Mouse (Mus musculus): ENCODE results near the gene Col5a1. TPM values are rescaled to one million over a fixed set of nuclear protein-coding genes. Genes with fewer than 3 reads are reported as not detected.

The Col5a1 gene
- polyA plus RNA-seq, 1 experiment = 37.9 TPM

GRCm38 (mm10) chr2:28065081-28065651, 178.9 kb downstream of the Col5a1 start:
- TF ChIP-seq CTCF (IDR thresholded peaks at IDR 0.05; ENCODE audit: control insufficient read depth, insufficient read depth, insufficient read length) = no peak
- no peak for TF ChIP-seq MAX (IDR thresholded peaks at IDR 0.05)
- TF ChIP-seq MYOG (IDR thresholded peaks at IDR 0.05; ENCODE audit: control insufficient read depth, extremely low read depth, insufficient read length) = no peak
- no peak for TF ChIP-seq MYOD1 (IDR thresholded peaks at IDR 0.05; ENCODE audit: control insufficient read depth, insufficient read length, low read depth)
- no peak for TF ChIP-seq CEBPB (IDR thresholded peaks at IDR 0.05; ENCODE audit: low read depth)
- Histone ChIP-seq H3K4me3 (ENCODE audit: insufficient read depth, poor library complexity, severe bottlenecking) (no peak overlapping the region), H3K27me3 (ENCODE audit: control insufficient read depth, insufficient read depth, insufficient read length) (peaks cover 46% of the 10 kb centered on the region)

GRCm38 (mm10) chr2:28066686-28067085, 180.5 kb downstream of the Col5a1 start:
- H3K4me3 ChIP-seq (ENCODE audit: insufficient read depth, poor library complexity, severe bottlenecking) = no peak overlapping the region
- H3K27me3 ChIP-seq (ENCODE audit: control insufficient read depth, insufficient read depth, insufficient read length) = peaks cover 43% of the 10 kb centered on the region

More at GRCm38 (mm10) chr2:28065081-28065651, 178.9 kb downstream of the Col5a1 start:
- no peak overlapping the region for H3ac ChIP-seq (ENCODE audit: control insufficient read depth, insufficient read length, low read depth)
- no peaks in the 10 kb centered on the region for H3K36me3 ChIP-seq (ENCODE audit: control insufficient read depth, insufficient read depth)
- H3K79me3 ChIP-seq (ENCODE audit: low read depth) = no peaks in the 10 kb centered on the region
- no peaks in the 10 kb centered on the region for H3K79me2 ChIP-seq (ENCODE audit: control insufficient read depth, insufficient read depth)

GRCm38 (mm10) chr2:28067175-28067574, 180.9 kb downstream of the Col5a1 start:
- no peak for TF ChIP-seq FOSL1 (IDR thresholded peaks at IDR 0.05; ENCODE audit: insufficient read depth, low read length, poor library complexity, severe bottlenecking)
- TF ChIP-seq MYOG (IDR thresholded peaks at IDR 0.05; ENCODE audit: control insufficient read depth, extremely low read depth, insufficient read length) = no peak
- no peak for TF ChIP-seq USF1 (IDR thresholded peaks at IDR 0.05; ENCODE audit: low read depth)
- no peak for TF ChIP-seq MAX (IDR thresholded peaks at IDR 0.05)
- no peak for TF ChIP-seq CTCF (IDR thresholded peaks at IDR 0.05; ENCODE audit: control insufficient read depth, insufficient read depth, insufficient read length)
- no peak for TF ChIP-seq CEBPB (IDR thresholded peaks at IDR 0.05; ENCODE audit: low read depth)
- no peak for TF ChIP-seq MYOD1 (IDR thresholded peaks at IDR 0.05; ENCODE audit: control insufficient read depth, insufficient read length, low read depth)

More at GRCm38 (mm10) chr2:28066686-28067085, 180.5 kb downstream of the Col5a1 start:
- Histone ChIP-seq H3K36me3 (ENCODE audit: control insufficient read depth, insufficient read depth) (no peaks in the 10 kb centered on the region), H3ac (ENCODE audit: control insufficient read depth, insufficient read length, low read depth) (no peak overlapping the region), H3K79me2 (ENCODE audit: control insufficient read depth, insufficient read depth) (no peaks in the 10 kb centered on the region), H3K79me3 (ENCODE audit: low read depth) (no peaks in the 10 kb centered on the region)
- TF ChIP-seq MYOG (IDR thresholded peaks at IDR 0.05; ENCODE audit: control insufficient read depth, extremely low read depth, insufficient read length) = no peak
- no peak for TF ChIP-seq USF1 (IDR thresholded peaks at IDR 0.05; ENCODE audit: low read depth)
- TF ChIP-seq MAX (IDR thresholded peaks at IDR 0.05) = no peak

GRCm38 (mm10) chr2:28067821-28068536, 181.8 kb downstream of the Col5a1 start:
- Histone ChIP-seq H3K27me3 (ENCODE audit: control insufficient read depth, insufficient read depth, insufficient read length) (peaks cover 39% of the 10 kb centered on the region), H3K4me3 (ENCODE audit: insufficient read depth, poor library complexity, severe bottlenecking) (no peak overlapping the region), H3ac (ENCODE audit: control insufficient read depth, insufficient read length, low read depth) (no peak overlapping the region), H3K79me3 (ENCODE audit: low read depth) (no peaks in the 10 kb centered on the region), H3K79me2 (ENCODE audit: control insufficient read depth, insufficient read depth) (no peaks in the 10 kb centered on the region), H3K36me3 (ENCODE audit: control insufficient read depth, insufficient read depth) (no peaks in the 10 kb centered on the region)
- TF ChIP-seq MYOG (IDR thresholded peaks at IDR 0.05; ENCODE audit: control insufficient read depth, extremely low read depth, insufficient read length) (no peak), CTCF (IDR thresholded peaks at IDR 0.05; ENCODE audit: control insufficient read depth, insufficient read depth, insufficient read length) (no peak), FOSL1 (IDR thresholded peaks at IDR 0.05; ENCODE audit: insufficient read depth, low read length, poor library complexity, severe bottlenecking) (no peak), CEBPB (IDR thresholded peaks at IDR 0.05; ENCODE audit: low read depth) (no peak), USF1 (IDR thresholded peaks at IDR 0.05; ENCODE audit: low read depth) (no peak)

More at GRCm38 (mm10) chr2:28067175-28067574, 180.9 kb downstream of the Col5a1 start:
- Histone ChIP-seq H3K4me3 (ENCODE audit: insufficient read depth, poor library complexity, severe bottlenecking) (no peak overlapping the region), H3ac (ENCODE audit: control insufficient read depth, insufficient read length, low read depth) (no peak overlapping the region), H3K27me3 (ENCODE audit: control insufficient read depth, insufficient read depth, insufficient read length) (peaks cover 39% of the 10 kb centered on the region), H3K79me2 (ENCODE audit: control insufficient read depth, insufficient read depth) (no peaks in the 10 kb centered on the region), H3K36me3 (ENCODE audit: control insufficient read depth, insufficient read depth) (no peaks in the 10 kb centered on the region), H3K79me3 (ENCODE audit: low read depth) (no peaks in the 10 kb centered on the region)

GRCm38 (mm10) chr2:28068537-28068878, 182.3 kb downstream of the Col5a1 start:
- TF ChIP-seq USF1 (IDR thresholded peaks at IDR 0.05; ENCODE audit: low read depth) = no peak
- no peak for TF ChIP-seq MAX (IDR thresholded peaks at IDR 0.05)
- no peak for TF ChIP-seq MYOD1 (IDR thresholded peaks at IDR 0.05; ENCODE audit: control insufficient read depth, insufficient read length, low read depth)
- Histone ChIP-seq H3K79me2 (ENCODE audit: control insufficient read depth, insufficient read depth) (no peaks in the 10 kb centered on the region), H3ac (ENCODE audit: control insufficient read depth, insufficient read length, low read depth) (no peak overlapping the region), H3K79me3 (ENCODE audit: low read depth) (no peaks in the 10 kb centered on the region), H3K4me3 (ENCODE audit: insufficient read depth, poor library complexity, severe bottlenecking) (no peak overlapping the region), H3K27me3 (ENCODE audit: control insufficient read depth, insufficient read depth, insufficient read length) (peaks cover 39% of the 10 kb centered on the region), H3K36me3 (ENCODE audit: control insufficient read depth, insufficient read depth) (no peaks in the 10 kb centered on the region)

- Histone ChIP-seq H3K27me3 (ENCODE audit: control insufficient read depth, insufficient read depth, insufficient read length) (peaks cover 45% of the 10 kb centered on the region), H3K36me3 (ENCODE audit: control insufficient read depth, insufficient read depth) (no peaks in the 10 kb centered on the region), H3K4me3 (ENCODE audit: insufficient read depth, poor library complexity, severe bottlenecking) (no peak overlapping the region), H3ac (ENCODE audit: control insufficient read depth, insufficient read length, low read depth) (no peak overlapping the region), H3K79me3 (ENCODE audit: low read depth) (no peaks in the 10 kb centered on the region), H3K79me2 (ENCODE audit: control insufficient read depth, insufficient read depth) (no peaks in the 10 kb centered on the region)
- TF ChIP-seq USF1 (IDR thresholded peaks at IDR 0.05; ENCODE audit: low read depth) (no peak), CTCF (IDR thresholded peaks at IDR 0.05; ENCODE audit: control insufficient read depth, insufficient read depth, insufficient read length) (no peak), MAX (IDR thresholded peaks at IDR 0.05) (no peak), FOSL1 (IDR thresholded peaks at IDR 0.05; ENCODE audit: insufficient read depth, low read length, poor library complexity, severe bottlenecking) (no peak), MYOG (IDR thresholded peaks at IDR 0.05; ENCODE audit: control insufficient read depth, extremely low read depth, insufficient read length) (no peak), CEBPB (IDR thresholded peaks at IDR 0.05; ENCODE audit: low read depth) (no peak), MYOD1 (IDR thresholded peaks at IDR 0.05; ENCODE audit: control insufficient read depth, insufficient read length, low read depth) (no peak)
Measured at GRCm38 (mm10) chr2:28075616-28076187, 189.5 kb downstream of the Col5a1 start.

Data from C2C12 (cell line).